Mouse (Mus musculus): ENCODE results near the gene Ppp3ca. TPM values are rescaled to one million over a fixed set of nuclear protein-coding genes. Genes with fewer than 3 reads are reported as not detected.

Ppp3ca gene
- total RNA-seq, 2 experiments from 2014 or later = 137 to 140 TPM

GRCm38 (mm10) chr3:136946662-136947061, 276.7 kb downstream of the Ppp3ca start:
- no peak for DNase-seq
- intact Hi-C loops (cut with DNase I; ENCODE audit: low total_unique reads) = no loop called here

GRCm38 (mm10) chr3:136948142-136948541, 278.2 kb downstream of the Ppp3ca start:
- no peak for DNase-seq
- intact Hi-C loops (cut with DNase I; ENCODE audit: low total_unique reads) = no loop called here

GRCm38 (mm10) chr3:136951792-136952191, 281.9 kb downstream of the Ppp3ca start:
- intact Hi-C loops (cut with DNase I; ENCODE audit: low total_unique reads) = no loop called here
- no peak for DNase-seq

DNA sequence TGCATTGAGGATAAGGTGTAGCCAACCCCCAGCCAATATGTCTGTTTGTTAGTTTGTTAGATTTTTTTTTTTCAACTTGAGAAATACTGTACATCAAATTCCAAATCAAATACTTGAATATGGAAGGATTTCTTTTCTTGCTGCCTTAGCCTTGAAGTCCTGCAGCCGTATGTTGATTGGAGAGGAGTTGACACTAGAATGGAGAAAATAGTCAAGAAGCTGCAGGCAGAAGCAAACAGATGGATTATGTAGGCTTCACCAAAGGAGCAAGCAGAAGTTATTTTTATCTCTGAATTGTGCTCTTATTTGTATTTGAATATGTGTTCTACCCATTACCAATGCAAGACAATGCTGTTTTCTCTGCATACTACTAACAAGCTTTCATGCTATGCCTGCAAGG, 282.9 kb downstream of the Ppp3ca start:
- DNase-seq = no peak
- intact Hi-C loops (cut with DNase I; ENCODE audit: low total_unique reads) = no loop called here

DNA sequence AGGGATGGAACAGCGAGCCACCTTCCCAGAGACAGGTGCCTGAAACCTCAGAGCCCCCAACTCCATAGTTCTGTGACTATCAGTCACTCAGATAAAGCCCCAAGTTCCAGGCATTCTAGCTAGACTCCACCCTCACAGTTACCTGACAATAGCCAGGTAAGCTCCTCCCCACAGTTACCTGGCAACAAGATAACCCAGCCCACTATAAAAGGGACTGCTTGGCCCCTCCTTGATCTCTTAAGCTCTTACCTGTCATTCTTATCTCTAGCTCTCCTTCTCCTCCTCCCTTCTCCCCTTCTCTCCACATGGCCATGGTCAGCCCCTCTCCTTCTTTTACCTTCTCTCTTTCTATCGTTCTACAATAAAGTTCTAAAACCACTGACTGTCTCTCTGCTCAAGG, 285.1 kb downstream of the Ppp3ca start:
- DNase-seq = no peak
- intact Hi-C loops (cut with DNase I; ENCODE audit: low total_unique reads) = no loop called here

DNA sequence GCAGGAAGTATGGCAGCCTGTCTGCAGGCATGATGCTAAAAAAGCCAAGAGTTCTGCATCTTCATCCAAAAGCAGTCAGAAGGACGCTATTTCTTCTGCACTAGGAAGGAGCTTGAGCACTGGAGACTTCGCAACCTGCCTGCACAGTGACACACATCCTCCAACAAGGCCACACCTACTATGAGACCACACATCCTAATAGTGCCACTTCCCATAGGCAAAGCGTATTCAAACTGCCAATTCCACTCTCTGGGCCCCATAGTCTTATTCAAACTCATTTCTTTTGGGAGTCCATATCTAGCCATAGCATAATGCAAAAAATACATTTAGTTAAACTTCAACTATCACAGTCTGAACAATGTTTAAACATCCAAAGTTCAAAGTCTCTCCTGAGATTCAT, 290.4 kb downstream of the Ppp3ca start:
- intact Hi-C loops (cut with DNase I; ENCODE audit: low total_unique reads) = no loop called here
- DNase-seq = no peak

DNA sequence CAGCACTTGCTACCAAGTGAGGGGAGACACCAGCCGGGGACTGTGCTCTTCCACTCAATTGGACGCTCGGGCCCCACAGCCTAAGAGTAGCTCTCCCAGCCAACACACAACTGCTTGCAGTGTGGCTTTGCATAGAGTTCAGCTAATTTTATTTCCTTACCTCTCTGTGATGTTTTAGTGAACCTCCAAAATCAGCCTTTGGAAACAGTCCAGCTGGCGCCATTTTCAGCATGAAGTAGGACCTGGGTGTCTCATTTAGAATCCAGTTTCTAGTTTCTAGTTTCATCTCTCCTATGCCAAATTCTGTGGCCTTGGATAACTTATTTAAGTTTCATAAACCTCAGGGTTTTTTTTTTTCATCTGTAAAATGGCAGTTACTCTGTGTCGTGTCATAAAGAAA, 296.9 kb downstream of the Ppp3ca start:
- peak; percentile 9 for DNase-seq
- intact Hi-C loops (cut with DNase I; ENCODE audit: low total_unique reads) = no loop called here

DNA sequence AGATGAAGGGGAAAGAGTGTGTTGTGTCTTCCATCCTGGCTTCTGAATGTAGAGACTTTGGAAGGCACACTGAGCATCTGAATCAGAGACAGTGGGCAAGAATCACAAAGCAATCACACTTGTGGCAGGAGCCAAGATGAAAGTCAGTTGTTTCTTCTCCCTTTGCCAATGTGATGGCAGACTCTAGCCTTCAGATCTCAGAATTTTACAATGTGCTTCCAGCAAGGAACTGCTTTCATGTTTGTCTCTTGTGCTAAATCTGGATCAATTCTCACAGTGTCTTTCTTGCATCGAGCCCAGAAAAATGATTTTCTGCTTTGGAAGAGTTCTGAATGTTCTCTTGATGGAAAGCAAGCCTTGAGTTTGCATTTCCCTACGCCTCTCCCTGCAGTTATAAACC, 297.6 kb downstream of the Ppp3ca start:
- DNase-seq = no peak
- intact Hi-C loops (cut with DNase I; ENCODE audit: low total_unique reads) = no loop called here

- DNase-seq = no peak
- intact Hi-C loops (cut with DNase I; ENCODE audit: low total_unique reads) = no loop called here
Measured at GRCm38 (mm10) chr3:136969796-136970195, 299.9 kb downstream of the Ppp3ca start.

DNA sequence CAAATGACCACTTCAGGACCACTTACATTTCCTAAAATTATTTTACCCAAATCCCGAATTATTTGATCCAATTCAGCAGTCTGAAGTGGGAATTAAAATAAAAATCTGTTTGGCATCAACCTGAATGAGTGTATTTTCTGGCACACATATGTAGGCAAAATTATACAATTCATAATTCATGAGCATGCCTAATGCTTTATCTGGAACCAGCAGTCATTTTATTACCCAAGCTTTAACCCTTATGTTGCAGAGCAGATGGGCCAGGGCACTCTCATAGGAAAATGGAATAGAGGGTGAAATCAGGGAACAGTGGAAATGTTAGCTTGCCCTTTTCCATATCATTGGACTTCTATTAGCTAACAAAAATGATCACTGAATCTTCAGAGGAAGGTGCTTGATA, 307.9 kb downstream of the Ppp3ca start:
- DNase-seq = no peak
- intact Hi-C loops (cut with DNase I; ENCODE audit: low total_unique reads) = no loop called here

DNA sequence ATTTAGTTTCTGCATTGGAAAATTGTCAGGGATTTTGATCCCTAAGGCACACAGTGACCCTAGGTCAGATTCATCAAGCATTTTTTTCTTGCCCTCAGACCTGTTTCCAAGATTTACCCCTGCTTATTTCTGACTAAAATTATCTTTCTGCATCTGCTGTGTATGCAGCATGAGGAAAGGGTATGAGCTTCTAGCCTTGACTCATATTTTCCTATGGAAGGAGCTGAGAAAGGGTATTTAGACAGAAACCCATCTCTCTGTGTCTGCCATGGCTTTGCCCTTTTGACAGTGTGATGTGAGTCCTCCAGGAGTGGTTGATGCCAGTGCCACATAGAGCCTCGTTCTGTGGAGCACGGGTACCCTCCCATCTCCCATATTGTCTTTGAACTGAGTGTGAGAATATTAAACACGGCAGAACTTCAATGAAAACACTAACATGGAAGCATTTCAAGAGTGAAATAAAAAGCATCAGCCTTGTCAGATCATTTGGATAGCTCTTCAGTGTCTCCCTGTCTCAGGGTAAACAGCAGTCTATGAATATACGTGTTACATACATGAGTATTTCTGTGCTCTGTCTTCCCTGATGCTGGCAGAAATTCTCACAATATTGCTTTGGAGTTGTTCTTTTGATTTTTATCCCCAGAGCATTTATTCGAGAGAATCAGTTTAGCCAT, 311.1 kb downstream of the Ppp3ca start:
- DNase-seq = no peak
- intact Hi-C loops (cut with DNase I; ENCODE audit: low total_unique reads) = no loop called here

GRCm38 (mm10) chr3:136981589-136981924, 311.6 kb downstream of the Ppp3ca start:
- intact Hi-C loops (cut with DNase I; ENCODE audit: low total_unique reads) = no loop called here
- no peak for DNase-seq

DNA sequence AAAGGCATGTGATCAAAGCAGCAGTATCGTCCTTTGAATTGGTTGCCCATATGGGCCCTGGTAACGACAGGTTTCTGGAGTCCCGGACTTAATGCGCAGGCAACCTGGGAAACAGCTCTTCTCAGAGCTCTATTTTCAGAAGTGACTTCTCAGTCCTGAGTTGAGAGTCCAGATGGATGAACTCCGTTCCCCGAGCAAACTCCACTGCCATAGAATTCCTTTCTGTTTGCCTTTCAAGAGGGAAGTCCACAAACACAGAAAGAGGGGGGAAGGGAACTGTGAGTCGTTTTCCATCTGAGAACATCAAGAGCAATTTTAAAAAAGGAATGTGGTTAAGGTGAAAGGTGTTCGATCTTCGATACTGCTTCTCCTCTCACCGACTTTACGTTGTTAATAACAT, 312.1 kb downstream of the Ppp3ca start:
- intact Hi-C loops (cut with DNase I; ENCODE audit: low total_unique reads) = no loop called here
- DNase-seq = no peak

GRCm38 (mm10) chr3:136986096-136986881, 316.4 kb downstream of the Ppp3ca start:
- intact Hi-C loops (cut with DNase I; ENCODE audit: low total_unique reads) = no loop called here
- DNase-seq = no peak

Small RNA genes lying within 50 kb of the gene (microRNA-seq; reads per million reads assigned to microRNA genes)
- 0 reads per million in 2 experiments for gene Gm44327

Data from gastrocnemius, postnatal 14 days (tissue).